Mouse (Mus musculus): ENCODE data around the gene Lmo3. TPM values are rescaled to one million over a fixed set of nuclear protein-coding genes. Genes with fewer than 3 reads are reported as not detected.

Lmo3 gene
- polyA plus RNA-seq, 1 experiment, result 0.31 TPM

DNA sequence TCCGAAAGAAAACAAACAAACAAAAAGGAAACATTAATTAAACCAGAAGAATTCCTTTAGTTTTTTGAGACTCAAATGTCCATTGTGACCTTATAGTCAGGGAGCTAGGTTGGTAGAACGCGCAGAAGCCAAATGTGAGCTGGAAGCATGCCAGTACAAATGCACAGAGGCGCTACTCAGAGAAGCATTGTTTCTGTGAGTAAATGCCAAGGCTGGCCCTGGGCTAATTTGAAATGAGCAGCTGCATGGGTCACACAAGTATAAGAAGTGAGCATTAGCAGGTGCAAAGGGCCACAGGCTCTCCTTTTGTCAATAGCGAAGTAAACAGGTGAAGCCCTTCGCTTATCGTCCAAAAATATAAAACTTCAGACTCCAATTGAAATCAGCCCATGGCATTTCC lies 247.8 kb downstream of the Lmo3 start:
- no peaks in the 10 kb centered on the region for H3K4me1 ChIP-seq (ENCODE audit: control insufficient read depth, insufficient read depth, low read length)
- 71% methylated on average over 7 of the region's 7 CpGs for WGBS
- no peak overlapping the region for H3K4me3 ChIP-seq (replicated peaks; ENCODE audit: extremely low read depth, low read depth, low read length)
- TF ChIP-seq CTCF (IDR thresholded peaks at IDR 0.05; ENCODE audit: insufficient read depth, low read length) (no peak), POLR2A (IDR thresholded peaks at IDR 0.05; ENCODE audit: borderline replicate concordance, extremely low read depth, low read depth, low read length) (no peak)
- DNase-seq, result no peak

DNA sequence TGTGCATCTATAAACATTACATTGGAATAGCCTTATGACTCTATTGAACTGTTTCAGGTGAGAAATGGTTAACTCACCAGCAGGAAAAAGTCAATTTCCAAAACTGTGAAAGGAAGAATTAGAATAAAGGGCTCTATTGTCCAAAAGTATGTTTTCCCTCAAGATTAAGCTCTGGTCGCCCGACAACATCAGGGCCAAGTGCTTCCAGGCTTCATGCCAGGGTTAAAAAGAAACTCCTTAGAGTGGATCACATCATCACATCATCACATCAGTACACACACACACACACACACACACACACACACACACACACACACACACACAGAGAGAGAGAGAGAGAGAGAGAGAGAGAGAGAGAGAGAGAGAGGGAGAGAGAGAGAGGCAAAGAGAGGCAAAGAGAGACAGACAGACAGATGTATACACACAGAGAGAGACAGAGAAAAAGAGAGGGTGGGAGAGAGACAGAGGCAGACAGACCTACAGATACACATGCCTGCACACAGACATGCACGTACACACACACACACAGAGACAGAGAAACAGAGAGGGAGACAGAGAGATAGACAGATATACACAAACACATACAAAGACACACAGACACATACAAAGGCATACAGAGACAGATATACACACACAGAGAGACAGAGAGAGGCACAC lies 255.9 kb downstream of the Lmo3 start:
- no peak for DNase-seq
- Histone ChIP-seq H3K4me3 (replicated peaks; ENCODE audit: extremely low read depth, low read depth, low read length) (no peak overlapping the region), H3K4me1 (ENCODE audit: control insufficient read depth, insufficient read depth, low read length) (no peaks in the 10 kb centered on the region)
- WGBS, result 39% methylated on average over 3 of the region's 3 CpGs
- TF ChIP-seq CTCF (IDR thresholded peaks at IDR 0.05; ENCODE audit: insufficient read depth, low read length), result no peak
- no peak for TF ChIP-seq POLR2A (IDR thresholded peaks at IDR 0.05; ENCODE audit: borderline replicate concordance, extremely low read depth, low read depth, low read length)

DNA sequence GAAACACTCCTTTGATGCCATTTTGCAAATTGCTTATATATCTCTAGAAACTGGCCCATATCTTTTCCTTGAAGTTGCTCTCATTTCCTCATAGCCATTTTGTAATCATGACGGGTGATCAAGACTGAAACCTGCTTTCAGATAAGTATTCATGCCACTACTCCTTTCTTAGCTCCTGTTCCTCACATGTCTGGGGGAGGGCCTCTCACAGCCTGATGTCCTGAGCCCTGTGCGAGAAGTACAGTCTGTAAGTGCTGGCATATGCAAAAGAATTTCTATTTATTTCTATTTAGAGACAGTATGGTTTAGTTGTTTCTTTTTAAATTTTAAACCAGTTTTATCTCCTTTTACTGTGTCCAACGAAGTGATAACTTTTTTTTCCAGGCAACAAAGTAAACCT lies 256.6 kb downstream of the Lmo3 start:
- no peak for TF ChIP-seq CTCF (IDR thresholded peaks at IDR 0.05; ENCODE audit: insufficient read depth, low read length)
- TF ChIP-seq POLR2A (IDR thresholded peaks at IDR 0.05; ENCODE audit: borderline replicate concordance, extremely low read depth, low read depth, low read length), result no peak
- H3K4me3 ChIP-seq (replicated peaks; ENCODE audit: extremely low read depth, low read depth, low read length), result no peak overlapping the region
- DNase-seq, result no peak
- WGBS, result 32% methylated on average over 3 of the region's 3 CpGs
- H3K4me1 ChIP-seq (ENCODE audit: control insufficient read depth, insufficient read depth, low read length), result no peaks in the 10 kb centered on the region

DNA sequence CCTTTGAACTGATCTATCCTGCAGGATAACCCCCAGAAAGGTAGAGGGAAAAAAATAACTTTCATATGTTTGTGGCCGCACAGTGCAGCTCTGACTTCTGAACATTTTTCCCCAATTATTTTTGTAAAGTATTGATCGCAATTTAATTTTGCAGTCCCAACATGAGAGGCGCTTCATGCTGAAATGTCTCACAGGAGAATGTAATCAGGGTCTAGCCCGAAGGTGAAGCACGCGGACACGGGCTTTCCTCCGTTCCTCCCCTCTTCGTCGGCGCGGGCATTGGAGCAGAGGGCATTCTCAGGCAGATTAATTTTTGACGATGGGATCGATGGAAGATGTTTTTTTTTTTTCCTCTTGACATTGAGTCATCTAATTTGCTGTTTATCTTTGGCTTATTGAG lies 258.4 kb downstream of the Lmo3 start:
- Histone ChIP-seq H3K4me3 (replicated peaks; ENCODE audit: extremely low read depth, low read depth, low read length) (no peak overlapping the region), H3K4me1 (ENCODE audit: control insufficient read depth, insufficient read depth, low read length) (no peaks in the 10 kb centered on the region)
- 91% methylated on average over 14 of the region's 14 CpGs for WGBS
- no peak for DNase-seq
- TF ChIP-seq POLR2A (IDR thresholded peaks at IDR 0.05; ENCODE audit: borderline replicate concordance, extremely low read depth, low read depth, low read length) (no peak), CTCF (IDR thresholded peaks at IDR 0.05; ENCODE audit: insufficient read depth, low read length) (no peak)

DNA sequence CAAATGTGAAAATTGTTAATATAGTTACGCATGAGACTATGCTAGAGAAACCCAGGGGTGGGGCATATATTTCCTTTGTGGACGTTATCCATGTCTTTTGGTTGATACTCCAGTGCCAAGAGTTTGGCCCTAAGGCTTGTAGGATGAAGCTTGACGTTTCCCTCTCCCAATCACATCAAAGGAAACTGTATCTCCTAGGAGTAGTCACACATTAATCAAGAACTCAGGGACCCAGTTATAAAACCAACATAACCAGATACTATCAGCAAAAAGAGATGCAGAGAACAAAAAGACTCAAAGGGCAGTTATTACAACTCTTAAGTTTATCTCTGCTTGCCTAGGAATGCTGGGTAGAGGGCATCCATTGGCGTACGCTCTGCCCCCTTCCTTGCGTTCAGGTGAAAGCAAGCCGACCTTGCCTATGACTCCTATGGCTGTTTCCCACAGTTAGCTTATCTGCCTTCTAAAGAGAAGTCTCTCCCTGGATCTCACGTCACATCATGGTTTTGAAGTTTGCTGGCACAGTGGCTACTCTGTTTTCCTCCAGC lies 261.5 kb downstream of the Lmo3 start:
- no peaks in the 10 kb centered on the region for H3K4me1 ChIP-seq (ENCODE audit: control insufficient read depth, insufficient read depth, low read length)
- no peak overlapping the region for H3K4me3 ChIP-seq (replicated peaks; ENCODE audit: extremely low read depth, low read depth, low read length)
- TF ChIP-seq CTCF (IDR thresholded peaks at IDR 0.05; ENCODE audit: insufficient read depth, low read length) (no peak), POLR2A (IDR thresholded peaks at IDR 0.05; ENCODE audit: borderline replicate concordance, extremely low read depth, low read depth, low read length) (no peak)
- no peak for DNase-seq
- WGBS, result 66% methylated on average over 8 of the region's 8 CpGs

Other genes with a start within 250 kb of the Lmo3 start
- not detected in 2 replicates for gene Igbp1b, start 76.6 kb upstream of the Lmo3 start, polyA plus RNA-seq (2012; rRNA removed)